Mouse (Mus musculus): ENCODE measurements at regions not wholly inside any gene's neighbourhood (a gene's known extent, or its start where the extent isn't known, plus 50 kb on each side); places are given as distances from the start of the nearest gene placed in this dataset.

- no peak for TF ChIP-seq CTCF (IDR thresholded peaks at IDR 0.05 in 2 of 3, conservative IDR thresholded peaks at IDR 0.05 in 1 of 3; ENCODE audit: control insufficient read depth in 1 of 3, insufficient read depth in 1 of 3, low read depth in 2 of 3, low read length in 3 of 3, poor library complexity in 1 of 3, severe bottlenecking in 1 of 3)
- no peak for TF ChIP-seq ZKSCAN1 (IDR thresholded peaks at IDR 0.05; ENCODE audit: low read depth, low read length)
- no peak for TF ChIP-seq TBP (IDR thresholded peaks at IDR 0.05; ENCODE audit: low read depth, low read length)
- no peak for TF ChIP-seq EP300 (IDR thresholded peaks at IDR 0.05; ENCODE audit: low read depth in 1 of 2, low read length in 2 of 2)
- no peak for TF ChIP-seq MYC (IDR thresholded peaks at IDR 0.05; ENCODE audit: low read depth, low read length)
- no peak for TF ChIP-seq MXI1 (IDR thresholded peaks at IDR 0.05; ENCODE audit: low read depth, low read length)
- no peak for TF ChIP-seq USF1 (IDR thresholded peaks at IDR 0.05; ENCODE audit: low read depth, low read length)
- no peak for TF ChIP-seq NRF1 (IDR thresholded peaks at IDR 0.05; ENCODE audit: insufficient read depth, low read depth, low read length, poor library complexity, severe bottlenecking)
- no peak for TF ChIP-seq GATA1 (IDR thresholded peaks at IDR 0.05; ENCODE audit: low read depth, low read length)
- no peak for TF ChIP-seq ELF1 (IDR thresholded peaks at IDR 0.05; ENCODE audit: low read depth, low read length)
- TF ChIP-seq POLR2A (IDR thresholded peaks at IDR 0.05; ENCODE audit: control insufficient read depth in 1 of 2, insufficient read depth in 1 of 2, low read depth in 1 of 2, low read length in 2 of 2, poor library complexity in 1 of 2): no peak
- no peak for TF ChIP-seq GABPA (IDR thresholded peaks at IDR 0.05; ENCODE audit: low read depth, low read length)
These were observed 721.6 kb downstream of the Hs3st4 start for GRCm38 (mm10) chr7:124704163-124704824.

Data from MEL (cell line).